Mouse (Mus musculus) CH12.LX (cell line): Measurements from ENCODE around the gene Prkar1a.

Experiments
- CHD1 ChIP-seq: IDR thresholded peaks from 2 replicates; pipeline ENCODE4 v1.6.1; 2012; ENCODE audit warnings: low read depth, low read length, improper control_type of control experiment, inconsistent platforms
- CTCF ChIP-seq, 2 experiments: IDR thresholded peaks in 1 of 2; conservative IDR thresholded peaks in 1 of 2; 2 replicates each; pipeline ENCODE4 v1.5.1; 2011 to 2012; ENCODE audit warnings: low read depth in 2 of 2, low read length in 2 of 2, improper control_type of control experiment in 1 of 2, inconsistent platforms in 1 of 2, mild to moderate bottlenecking in 1 of 2, moderate library complexity in 1 of 2
- E2F4 ChIP-seq: IDR thresholded peaks from 2 replicates; pipeline ENCODE4 v1.6.1; 2011; ENCODE audit warnings: low read depth, low read length, improper control_type of control experiment; ENCODE audit not compliant: insufficient replicate concordance
- EP300 ChIP-seq: IDR thresholded peaks from 2 replicates; pipeline ENCODE4 v1.6.1; 2011; ENCODE audit warnings: low read length, improper control_type of control experiment
- ETS1 ChIP-seq: conservative IDR thresholded peaks from 2 replicates; pipeline ENCODE4 v1.6.1; 2012; ENCODE audit warnings: low read depth, mild to moderate bottlenecking, inconsistent platforms, low read length, improper control_type of control experiment, moderate library complexity
- JUN ChIP-seq: IDR thresholded peaks from 2 replicates; pipeline ENCODE4 v1.6.1; 2011; ENCODE audit warnings: low read depth, mild to moderate bottlenecking, low read length, improper control_type of control experiment, moderate library complexity; ENCODE audit not compliant: insufficient read depth
- NELFE ChIP-seq: IDR thresholded peaks from 2 replicates; pipeline ENCODE4 v1.6.1; 2011; ENCODE audit warnings: low read depth, low read length, improper control_type of control experiment
- POLR2A ChIP-seq: IDR thresholded peaks from 2 replicates; pipeline ENCODE4 v1.6.1; 2011; ENCODE audit warnings: low read depth, mild to moderate bottlenecking, improper control_type of control experiment, low read length
- POLR2AphosphoS2 ChIP-seq: IDR thresholded peaks from 2 replicates; pipeline ENCODE4 v1.6.1; 2011; ENCODE audit warnings: low read depth, low read length, improper control_type of control experiment
- ZKSCAN1 ChIP-seq: IDR thresholded peaks from 2 replicates; pipeline ENCODE4 v1.6.1; 2012; ENCODE audit warnings: low read depth, inconsistent platforms, low read length, improper control_type of control experiment, borderline replicate concordance

DNA sequence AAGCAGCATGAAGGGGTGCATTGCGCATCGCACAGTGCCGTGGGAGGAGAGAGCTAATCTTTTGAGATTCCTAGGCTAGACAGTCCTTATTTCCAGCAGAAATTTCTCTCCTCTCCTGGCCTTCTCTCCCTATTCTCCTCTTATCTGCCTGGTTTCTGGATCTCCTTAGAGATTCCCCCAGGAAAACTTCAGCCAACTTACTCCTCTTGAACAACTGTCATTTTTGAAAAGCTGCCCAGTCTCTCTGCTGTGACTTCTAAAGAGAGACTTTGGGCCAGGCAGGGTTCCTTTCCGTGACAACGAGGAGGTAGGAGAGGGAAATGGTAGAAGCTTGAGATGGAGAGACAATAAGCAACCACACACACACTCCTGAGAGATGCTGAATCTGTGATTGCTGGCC lies 68.2 kb downstream of the Prkar1a start:
- no peak for TF ChIP-seq NELFE
- TF ChIP-seq E2F4, result no peak
- no peak for TF ChIP-seq ETS1
- no peak for TF ChIP-seq CTCF (conservative IDR thresholded peaks at IDR 0.05 in 1 of 2, IDR thresholded peaks at IDR 0.05 in 1 of 2; ENCODE audit: low read depth in 2 of 2, low read length in 2 of 2)
- TF ChIP-seq CHD1, result no peak
- no peak for TF ChIP-seq ZKSCAN1
- no peak for TF ChIP-seq EP300
- TF ChIP-seq POLR2A, result no peak
- TF ChIP-seq JUN, result no peak
- TF ChIP-seq POLR2AphosphoS2, result no peak
